Mouse (Mus musculus) colon, adult 2 months (tissue): ENCODE results near the gene Exoc1. TPM values are rescaled to one million over a fixed set of nuclear protein-coding genes. Genes with fewer than 3 reads are reported as not detected.

Source experiments
- polyA plus RNA-seq: library from polyadenylated mRNA; depleted of rRNA; stranded (reverse); fragments of >200 nt; gene quantifications from 2 replicates; pipeline ENCODE4 v1.2.3, GENCODE M21; 2012; rRNA removed

Exoc1 gene
- 14.7 and 20.1 TPM in 2 replicates for polyA plus RNA-seq

DNA sequence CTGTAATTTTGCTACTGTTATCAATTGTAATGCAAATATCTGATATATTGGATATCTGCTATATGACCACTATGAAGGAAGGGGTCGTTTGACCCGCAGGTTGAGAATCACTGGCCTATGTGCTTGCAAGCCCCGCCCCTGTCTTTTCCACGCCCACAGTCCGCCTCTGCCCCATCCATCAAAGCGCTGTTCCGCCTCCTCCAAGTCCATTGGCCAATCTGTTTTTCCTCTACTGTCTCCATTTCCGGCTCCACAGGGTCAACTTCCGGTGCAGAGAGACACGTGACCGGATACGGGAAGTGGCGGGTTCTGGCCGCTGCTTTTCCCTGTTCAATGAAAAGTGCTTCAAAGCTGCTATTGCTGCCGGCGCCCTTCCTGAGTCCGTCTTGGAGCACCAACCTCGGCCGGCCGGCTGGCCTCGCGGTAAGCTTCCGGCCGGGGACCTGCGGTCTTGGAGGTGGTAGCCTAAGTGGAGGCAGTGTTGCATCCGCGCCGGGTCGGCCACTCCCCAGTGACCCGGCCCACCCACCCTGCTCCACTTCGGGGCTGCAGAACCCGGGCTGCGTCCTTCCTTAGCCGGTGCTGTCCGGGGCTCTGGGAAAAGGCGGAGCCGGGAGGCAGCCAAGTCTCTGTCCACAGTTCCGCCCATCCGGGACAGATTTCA lies at the start of gene Exoc1:
TSS of gene Exoc1 (plus strand) at position 272 of the 664 bp plus-strand sequence.

GRCm38 (mm10) chr5:76483811-76484210 lies 45.3 kb upstream of the Exoc1 start, which contains the start of gene Gm7271:
Gene Gm7271 (plus strand): TSS chr5:76484040.

GRCm38 (mm10) chr5:76588551-76589283 lies 59.6 kb downstream of the Exoc1 start, which contains the start of gene Cep135:
Gene Cep135 (plus strand): TSS chr5:76588698.

Other genes starting within 250 kb of the Exoc1 start
- gene Clock, start 224.5 kb upstream of the Exoc1 start, polyA plus RNA-seq = 12.0 and 14.5 TPM in 2 replicates
- not detected in 2 replicates for gene Pdcl2, start 198.2 kb upstream of the Exoc1 start, polyA plus RNA-seq
- gene Nmu, start 165.5 kb upstream of the Exoc1 start, polyA plus RNA-seq = 8.4 and 9.1 TPM in 2 replicates
- not detected in 2 replicates for gene Gm7271, start 45.3 kb upstream of the Exoc1 start, polyA plus RNA-seq
- gene Cep135, start 59.4 kb downstream of the Exoc1 start, polyA plus RNA-seq = 0.60 and 0.78 TPM in 2 replicates
- gene C530008M17Rik, start 127.2 kb downstream of the Exoc1 start, polyA plus RNA-seq = 48.4 and 53.0 TPM in 2 replicates